Mouse (Mus musculus): ENCODE results near the gene Ptpro.

Ptpro gene

DNA sequence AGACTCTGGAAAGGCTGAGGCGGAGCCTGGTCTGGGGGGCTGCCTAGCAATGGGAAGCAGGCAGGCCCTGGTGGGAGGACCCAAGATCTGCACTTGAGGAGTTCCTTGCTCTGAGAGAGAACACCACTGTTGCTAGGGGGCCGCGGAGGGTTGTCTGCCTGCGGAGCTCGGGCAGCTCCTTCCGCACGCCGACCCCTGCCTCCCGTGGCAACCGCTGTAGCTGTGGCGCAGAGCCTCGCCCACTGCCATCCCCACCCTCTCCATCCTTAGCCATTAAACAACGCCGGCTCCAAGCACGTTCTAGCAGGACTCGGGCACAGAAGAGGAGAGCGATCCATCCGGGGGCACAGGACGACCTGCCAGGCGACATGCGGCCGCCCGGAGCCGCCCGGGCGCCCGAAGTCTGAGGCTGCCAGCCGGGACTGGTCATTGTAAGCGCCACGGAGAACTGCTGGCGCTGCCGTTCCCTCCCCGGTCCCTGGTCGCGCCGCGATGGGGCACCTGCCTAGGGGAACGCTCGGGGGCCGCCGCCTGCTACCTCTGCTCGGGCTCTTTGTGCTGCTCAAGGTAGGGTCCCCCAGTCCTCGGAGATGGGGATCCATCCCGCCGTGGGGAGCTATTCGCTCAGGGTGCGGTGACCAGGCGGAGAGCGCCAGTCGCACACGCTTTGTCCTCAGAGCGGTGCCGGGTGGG lies at the start of gene Ptpro:
Gene Ptpro (plus strand): TSS at position 126 of the 693 bp plus-strand sequence.
- no peak for TF ChIP-seq GATA4 (IDR thresholded peaks at IDR 0.05; ENCODE audit: insufficient replicate concordance, low read length)

- no peak for TF ChIP-seq GATA4 (IDR thresholded peaks at IDR 0.05; ENCODE audit: insufficient replicate concordance, low read length)
These were observed 49.5 kb upstream of the Ptpro start for GRCm38 (mm10) chr6:137202661-137203060.

DNA sequence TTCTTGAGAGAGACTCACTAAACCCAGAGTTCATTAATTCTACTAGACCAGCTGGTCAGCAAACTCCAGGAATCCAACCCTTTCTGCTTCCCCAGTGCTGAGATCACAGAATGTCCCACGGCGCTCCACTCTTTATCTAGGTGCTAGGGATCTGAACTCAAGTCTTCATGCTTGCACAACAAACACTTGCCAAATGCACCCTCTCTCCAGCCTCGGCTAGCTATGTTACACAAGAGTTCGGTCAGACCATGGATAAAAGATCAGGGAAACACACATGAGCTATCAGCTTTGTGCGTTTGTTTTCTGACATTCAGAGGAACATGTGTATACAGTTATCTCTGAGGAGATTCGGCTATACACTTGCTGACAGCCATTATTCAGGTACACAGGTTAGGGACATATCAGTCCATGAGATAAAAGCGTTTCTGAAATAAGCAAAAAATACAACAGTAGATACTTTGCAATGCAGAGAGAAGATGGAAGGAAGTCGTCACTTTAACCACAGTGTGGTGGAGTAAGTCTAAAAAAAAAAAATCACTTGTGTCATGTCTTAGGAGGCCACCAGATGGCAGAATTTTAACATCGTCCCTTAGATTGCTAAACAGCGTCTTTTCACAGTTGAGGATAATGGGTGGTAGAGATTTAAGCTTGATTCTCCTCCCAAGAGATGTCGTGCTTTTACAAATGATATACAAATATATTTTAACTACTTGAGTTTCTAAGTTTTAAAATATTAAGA lies 46.3 kb upstream of the Ptpro start:
- no peak for TF ChIP-seq GATA4 (IDR thresholded peaks at IDR 0.05; ENCODE audit: insufficient replicate concordance, low read length)

DNA sequence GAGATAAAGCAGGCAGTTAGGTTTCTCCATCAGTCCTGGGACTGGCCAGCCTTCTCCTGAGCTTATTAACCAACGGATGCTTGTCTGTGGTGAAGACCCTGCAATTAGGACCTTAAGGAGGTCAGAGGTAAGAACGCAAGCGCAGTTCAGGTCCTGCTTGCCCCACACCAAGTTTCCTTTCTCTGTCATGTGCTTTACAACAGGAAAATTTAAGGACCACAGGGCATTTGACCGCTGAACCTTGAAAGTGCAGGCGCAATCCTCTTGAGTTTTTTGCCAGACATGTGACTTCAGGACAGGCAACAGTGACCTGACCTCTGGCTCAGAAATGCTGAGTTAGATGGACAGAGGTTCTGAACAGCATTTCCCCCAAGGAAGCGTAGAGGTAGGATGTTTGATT lies 45.0 kb upstream of the Ptpro start:
- no peak for TF ChIP-seq GATA4 (IDR thresholded peaks at IDR 0.05; ENCODE audit: insufficient replicate concordance, low read length)

DNA sequence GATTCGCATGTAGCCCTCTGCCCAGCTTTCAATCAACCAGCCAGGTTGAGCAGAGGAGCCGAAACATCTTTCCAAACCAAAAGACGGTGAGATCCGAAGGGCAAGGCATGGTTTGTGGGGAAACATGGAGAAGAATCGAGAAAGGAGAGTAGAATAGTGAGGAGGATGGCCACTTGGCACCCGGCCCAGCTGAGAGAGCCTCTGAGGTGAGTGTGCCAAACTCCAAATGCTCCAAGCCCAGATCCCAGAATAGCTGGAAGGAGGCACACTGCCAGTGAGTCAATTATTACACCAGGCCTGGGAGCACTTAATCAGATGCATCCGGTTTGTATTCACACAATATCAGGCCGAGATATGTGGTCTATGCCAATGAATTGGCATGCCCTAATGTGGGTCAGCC lies 42.1 kb upstream of the Ptpro start:
- TF ChIP-seq GATA4 (IDR thresholded peaks at IDR 0.05; ENCODE audit: insufficient replicate concordance, low read length) = no peak

DNA sequence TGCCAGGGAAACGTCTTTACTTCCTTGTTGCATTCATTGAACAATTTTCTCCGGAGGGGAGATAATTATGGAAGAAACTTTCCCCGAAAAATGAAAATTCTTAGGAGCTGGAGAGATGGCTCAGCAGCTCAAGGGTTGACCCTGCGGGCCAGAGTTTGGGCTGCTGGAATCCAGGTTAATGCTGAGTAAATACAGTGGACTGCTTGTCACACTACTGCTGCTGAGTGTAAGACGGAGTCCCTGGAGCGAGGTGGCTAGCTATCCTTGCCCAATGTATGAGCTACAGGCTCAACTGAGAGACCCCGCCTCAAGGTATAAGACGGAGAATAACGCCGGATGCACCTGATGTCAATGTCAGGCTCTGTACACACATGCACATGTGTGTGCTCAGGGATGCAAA lies 41.1 kb upstream of the Ptpro start:
- TF ChIP-seq GATA4 (IDR thresholded peaks at IDR 0.05; ENCODE audit: insufficient replicate concordance, low read length) = no peak

GRCm38 (mm10) chr6:137211441-137211840 lies 40.7 kb upstream of the Ptpro start:
- TF ChIP-seq GATA4 (IDR thresholded peaks at IDR 0.05; ENCODE audit: insufficient replicate concordance, low read length) = no peak

DNA sequence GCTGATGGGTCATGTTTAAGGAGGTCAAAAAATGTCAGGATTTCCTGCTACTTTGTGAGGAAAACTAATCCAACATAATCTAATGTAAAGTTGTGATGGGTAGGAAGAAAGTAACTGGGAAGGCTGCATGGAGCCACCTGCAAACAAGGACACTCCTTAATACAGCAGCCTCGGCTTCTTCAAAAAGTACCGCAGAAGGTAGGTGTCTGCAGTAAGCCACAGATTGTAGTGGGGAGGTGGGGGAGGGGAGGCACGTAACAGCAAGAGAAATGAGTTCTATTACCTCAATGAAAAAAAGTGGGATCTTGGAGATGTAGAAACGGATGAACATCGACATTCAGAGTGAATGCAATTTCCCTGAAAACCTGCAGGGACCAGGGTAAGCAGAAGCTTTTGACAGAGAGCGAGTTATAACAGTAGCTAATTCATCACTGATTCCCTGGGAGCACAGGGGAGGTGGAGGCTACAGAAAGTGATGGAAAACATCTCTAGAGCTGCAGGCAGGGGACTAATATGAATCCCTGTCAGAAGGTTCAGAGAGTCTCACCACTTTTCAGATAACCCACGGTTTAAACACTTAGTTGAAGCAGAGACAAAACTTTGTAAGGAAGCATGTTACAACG lies 34.2 kb upstream of the Ptpro start:
- TF ChIP-seq GATA4 (IDR thresholded peaks at IDR 0.05; ENCODE audit: insufficient replicate concordance, low read length) = no peak

- TF ChIP-seq GATA4 (IDR thresholded peaks at IDR 0.05; ENCODE audit: insufficient replicate concordance, low read length) = no peak
These were observed 746 bp downstream of the Ptpro start for GRCm38 (mm10) chr6:137252887-137253242.

DNA sequence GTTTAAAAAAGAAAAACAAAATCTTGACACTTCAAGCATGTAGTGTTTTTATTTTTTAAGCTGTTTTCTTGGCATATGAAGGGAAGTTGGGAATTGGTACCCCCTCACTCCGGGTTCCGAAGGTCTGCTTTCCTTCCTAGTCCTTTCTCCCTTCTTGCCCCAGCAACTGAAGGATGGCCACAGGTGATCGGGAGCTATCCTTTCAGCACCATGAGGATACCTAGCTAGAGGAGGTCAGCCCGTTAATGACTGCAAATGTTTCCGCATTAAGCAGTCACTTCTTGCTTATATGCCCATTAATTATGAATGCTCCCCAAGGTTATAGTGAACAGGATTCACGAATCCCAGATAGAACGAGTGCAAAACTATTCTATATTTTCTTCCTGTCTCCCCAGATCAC lies 1.3 kb downstream of the Ptpro start:
- TF ChIP-seq GATA4 (IDR thresholded peaks at IDR 0.05; ENCODE audit: insufficient replicate concordance, low read length) = no peak

DNA sequence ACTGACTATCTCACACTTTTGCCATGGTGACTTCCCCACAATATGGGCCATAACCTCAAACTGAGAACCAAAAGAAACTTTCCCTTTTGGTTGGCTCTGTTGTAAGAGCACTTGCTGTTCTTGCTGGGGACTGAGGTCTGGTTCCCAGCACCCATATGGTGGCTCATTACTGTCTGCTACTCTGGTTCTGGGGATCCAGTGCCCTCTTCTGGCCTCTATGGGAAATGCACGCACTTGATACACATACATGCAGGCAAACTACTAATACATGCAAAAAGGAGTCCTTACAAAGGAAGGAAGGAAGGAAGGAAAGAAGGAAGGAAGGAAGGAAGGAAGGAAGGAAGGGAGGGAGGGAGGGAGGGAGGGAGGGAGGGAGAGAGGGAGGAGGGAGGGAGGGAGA lies 8.9 kb downstream of the Ptpro start:
- no peak for TF ChIP-seq GATA4 (IDR thresholded peaks at IDR 0.05; ENCODE audit: insufficient replicate concordance, low read length)

DNA sequence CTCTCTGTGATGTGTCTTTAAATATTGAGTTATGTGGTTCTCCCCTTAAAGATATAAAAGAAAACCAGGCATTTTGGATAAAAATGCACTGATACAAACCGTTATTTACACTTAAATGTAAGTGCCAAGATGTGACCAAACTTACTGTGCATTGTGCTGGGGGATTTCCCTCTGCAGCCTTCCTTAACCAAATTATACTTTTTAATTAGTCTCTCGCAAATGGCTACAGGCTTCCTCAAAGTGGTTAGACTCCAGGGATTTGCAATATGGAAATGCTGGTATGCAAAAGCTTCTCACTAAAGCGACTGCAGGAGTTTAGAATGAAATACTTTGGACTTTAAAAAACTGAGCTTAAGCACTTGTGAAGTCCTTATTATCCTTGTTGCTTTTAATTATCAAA lies 10.0 kb downstream of the Ptpro start:
- no peak for TF ChIP-seq GATA4 (IDR thresholded peaks at IDR 0.05; ENCODE audit: insufficient replicate concordance, low read length)

- no peak for TF ChIP-seq GATA4 (IDR thresholded peaks at IDR 0.05; ENCODE audit: insufficient replicate concordance, low read length)
These were observed 15.9 kb downstream of the Ptpro start for GRCm38 (mm10) chr6:137268019-137268418.

DNA sequence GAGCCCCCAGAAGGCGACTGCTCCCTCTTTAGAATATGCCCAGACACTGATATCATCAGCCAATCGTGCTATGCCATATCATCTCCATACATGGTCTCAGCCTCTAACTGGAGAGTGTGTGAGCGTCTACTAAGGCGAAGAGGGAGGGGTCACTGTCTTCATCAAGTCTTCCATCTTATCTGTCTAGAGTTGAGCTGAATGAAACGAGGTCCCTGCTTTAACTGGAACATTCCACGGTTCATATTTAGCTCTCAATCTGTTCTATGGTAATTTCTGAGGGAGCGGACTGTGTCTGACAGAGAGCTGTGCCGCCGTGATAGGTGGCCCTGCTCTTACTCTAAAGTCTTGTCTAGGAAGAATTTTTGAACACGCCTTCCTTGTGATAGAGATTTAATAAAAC lies 16.5 kb downstream of the Ptpro start:
- no peak for TF ChIP-seq GATA4 (IDR thresholded peaks at IDR 0.05; ENCODE audit: insufficient replicate concordance, low read length)

DNA sequence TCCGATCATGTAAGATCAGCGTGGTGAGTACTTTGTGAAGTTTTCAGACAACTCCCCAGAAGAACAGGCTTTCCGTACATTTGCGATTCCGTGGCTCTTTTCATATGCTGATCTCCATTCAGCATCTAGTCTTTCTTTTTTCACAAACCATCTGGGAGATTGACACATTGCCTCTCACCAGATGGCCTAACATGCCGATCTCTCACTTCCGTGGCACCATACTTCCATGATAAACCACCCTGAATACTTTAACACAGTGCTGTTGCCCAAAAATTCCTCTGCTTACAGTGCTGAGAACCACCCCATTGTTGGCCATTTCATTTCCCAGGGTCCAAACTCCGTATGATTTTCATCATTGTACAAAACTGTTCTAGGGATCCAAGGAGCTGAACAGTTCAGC lies 20.4 kb downstream of the Ptpro start:
- no peak for TF ChIP-seq GATA4 (IDR thresholded peaks at IDR 0.05; ENCODE audit: insufficient replicate concordance, low read length)

GRCm38 (mm10) chr6:137277587-137277994 lies 25.5 kb downstream of the Ptpro start:
- no peak for TF ChIP-seq GATA4 (IDR thresholded peaks at IDR 0.05; ENCODE audit: insufficient replicate concordance, low read length)

Measured in liver, adult (tissue).